Mouse (Mus musculus) intestine, embryonic 16.5 days (tissue): ENCODE results near the gene Pgm2. TPM values are rescaled to one million over a fixed set of nuclear protein-coding genes. Genes with fewer than 3 reads are reported as not detected.

Experiments used
- ATAC-seq: fragments of 200-750 bp; cut with Nextera tagmentation; 2 replicates; pipeline ENCODE4 v1.8.0; 2017; ENCODE audit warnings: moderate TSS enrichment, moderate library complexity
- H3K27ac ChIP-seq: fragments of 300-500 bp; sonication (generic); 2 replicates; pipeline ENCODE4 v1.5.1; 2014; ENCODE audit warnings: mild to moderate bottlenecking, low read length
- H3K27me3 ChIP-seq: fragments of 300-500 bp; sonication (generic); replicated peaks from 2 replicates; pipeline ENCODE4 v1.6.1; 2014; ENCODE audit warnings: low read length, control low read depth, mixed read lengths; ENCODE audit not compliant: control insufficient read depth, insufficient read depth
- H3K36me3 ChIP-seq: fragments of 300-500 bp; sonication (generic); 2 replicates; pipeline ENCODE4 v1.6.1; 2014; ENCODE audit warnings: low read length, control low read depth; ENCODE audit not compliant: control insufficient read depth, insufficient read depth
- H3K4me1 ChIP-seq: fragments of 300-500 bp; sonication (generic); 2 replicates; pipeline ENCODE4 v1.6.1; 2014; ENCODE audit warnings: low read length, control low read depth, mixed read lengths; ENCODE audit not compliant: control insufficient read depth, insufficient read depth
- H3K4me2 ChIP-seq: fragments of 300-500 bp; sonication (generic); 2 replicates; pipeline ENCODE4 v1.6.1; 2014; ENCODE audit warnings: low read depth, low read length, control low read depth
- H3K4me3 ChIP-seq: fragments of 300-500 bp; sonication (generic); 2 replicates; pipeline ENCODE4 v1.5.1; 2014; ENCODE audit warnings: mild to moderate bottlenecking, low read length
- H3K9ac ChIP-seq: fragments of 300-500 bp; sonication (generic); 2 replicates; pipeline ENCODE4 v1.6.1; 2014; ENCODE audit warnings: low read depth, low read length
- H3K9me3 ChIP-seq: fragments of 300-500 bp; sonication (generic); 2 replicates; pipeline ENCODE4 v1.6.1; 2016; ENCODE audit warnings: low read length, control low read depth; ENCODE audit not compliant: control insufficient read depth
- WGBS: fragments of 180-500 bp; shearing (Covaris S2); extraction: QIAGEN DNeasy Blood & Tissue Kit; methylation state at CpG from one replicate; pipeline ENCODE4 v1.1.7; 2014; 5-methylcytosine and 5-hydroxymethylcytosine counted together
- polyA plus RNA-seq: library from polyadenylated mRNA; unstranded; fragments of >200 nt; fragmentation: Nextera tagmentation; extraction: Ambion mirVana; gene quantifications from 2 replicates; pipeline ENCODE4 v1.2.1, GENCODE M21; 2015

Gene Pgm2
- polyA plus RNA-seq, 1 experiment from 2014 or later: 38.5 TPM

GRCm38 (mm10) chr5:64056210-64056609 lies 36.5 kb upstream of the Pgm2 start:
- 95% methylated on average over 6 of the region's 6 CpGs for WGBS
- Histone ChIP-seq H3K36me3 (no peaks in the 10 kb centered on the region), H3K4me2 (no peak overlapping the region), H3K4me3 (no peak overlapping the region), H3K4me1 (no peaks in the 10 kb centered on the region), H3K9ac (no peak overlapping the region), H3K27ac (no peak overlapping the region), H3K9me3 (no peaks in the 10 kb centered on the region), H3K27me3 (no peaks in the 10 kb centered on the region)
- ATAC-seq: no peak

GRCm38 (mm10) chr5:64060881-64061280 lies 31.9 kb upstream of the Pgm2 start:
- H3K9me3 ChIP-seq: no peaks in the 10 kb centered on the region
- H3K27ac ChIP-seq: no peak overlapping the region
- no peaks in the 10 kb centered on the region for H3K36me3 ChIP-seq
- H3K4me3 ChIP-seq: no peak overlapping the region
- H3K4me1 ChIP-seq: no peaks in the 10 kb centered on the region
- WGBS: 92% methylated on average over 8 of the region's 8 CpGs
- H3K4me2 ChIP-seq: no peak overlapping the region
- H3K9ac ChIP-seq: no peak overlapping the region
- ATAC-seq: no peak
- no peaks in the 10 kb centered on the region for H3K27me3 ChIP-seq

- H3K4me1 ChIP-seq: no peaks in the 10 kb centered on the region
- no peak for ATAC-seq
- H3K27ac ChIP-seq: no peak overlapping the region
- H3K4me3 ChIP-seq: no peak overlapping the region
- H3K9ac ChIP-seq: no peak overlapping the region
- no peaks in the 10 kb centered on the region for H3K27me3 ChIP-seq
- no peaks in the 10 kb centered on the region for H3K36me3 ChIP-seq
- H3K9me3 ChIP-seq: no peaks in the 10 kb centered on the region
- H3K4me2 ChIP-seq: no peak overlapping the region
- WGBS: 79% methylated on average over 7 of the region's 7 CpGs
Observed at GRCm38 (mm10) chr5:64061643-64062042, 31.1 kb upstream of the Pgm2 start.

- no peaks in the 10 kb centered on the region for H3K9me3 ChIP-seq
- H3K4me3 ChIP-seq: no peak overlapping the region
- H3K27me3 ChIP-seq: no peaks in the 10 kb centered on the region
- H3K4me2 ChIP-seq: no peak overlapping the region
- WGBS: 80% methylated on average over 4 of the region's 4 CpGs
- ATAC-seq: no peak
- H3K4me1 ChIP-seq: no peaks in the 10 kb centered on the region
- no peak overlapping the region for H3K27ac ChIP-seq
- no peak overlapping the region for H3K9ac ChIP-seq
- no peaks in the 10 kb centered on the region for H3K36me3 ChIP-seq
Observed at GRCm38 (mm10) chr5:64062882-64063621, 29.7 kb upstream of the Pgm2 start.

- no peak overlapping the region for H3K9ac ChIP-seq
- no peak overlapping the region for H3K4me3 ChIP-seq
- no peaks in the 10 kb centered on the region for H3K9me3 ChIP-seq
- 71% methylated on average over 11 of the region's 11 CpGs for WGBS
- no peak for ATAC-seq
- H3K27ac ChIP-seq: no peak overlapping the region
- no peaks in the 10 kb centered on the region for H3K4me1 ChIP-seq
- H3K4me2 ChIP-seq: no peak overlapping the region
- H3K27me3 ChIP-seq: no peaks in the 10 kb centered on the region
- H3K36me3 ChIP-seq: no peaks in the 10 kb centered on the region
Observed at GRCm38 (mm10) chr5:64063622-64064355, 29.0 kb upstream of the Pgm2 start.

- no peaks in the 10 kb centered on the region for H3K4me1 ChIP-seq
- no peaks in the 10 kb centered on the region for H3K36me3 ChIP-seq
- no peaks in the 10 kb centered on the region for H3K27me3 ChIP-seq
- WGBS: 73% methylated on average over 3 of the region's 3 CpGs
- no peak for ATAC-seq
- H3K27ac ChIP-seq: no peak overlapping the region
- H3K9ac ChIP-seq: no peak overlapping the region
- H3K4me2 ChIP-seq: no peak overlapping the region
- H3K9me3 ChIP-seq: no peaks in the 10 kb centered on the region
- no peak overlapping the region for H3K4me3 ChIP-seq
Observed at GRCm38 (mm10) chr5:64064401-64064800, 28.3 kb upstream of the Pgm2 start.

GRCm38 (mm10) chr5:64065497-64066046 lies 27.2 kb upstream of the Pgm2 start:
- Histone ChIP-seq H3K4me1 (no peaks in the 10 kb centered on the region), H3K27me3 (no peaks in the 10 kb centered on the region), H3K4me2 (no peak overlapping the region), H3K9ac (no peak overlapping the region), H3K36me3 (no peaks in the 10 kb centered on the region), H3K9me3 (no peaks in the 10 kb centered on the region), H3K4me3 (no peak overlapping the region), H3K27ac (no peak overlapping the region)
- WGBS: 72% methylated on average over 6 of the region's 6 CpGs
- peak; percentile 80 for ATAC-seq

GRCm38 (mm10) chr5:64066159-64066558 lies 26.6 kb upstream of the Pgm2 start:
- Histone ChIP-seq H3K9ac (no peak overlapping the region), H3K27me3 (no peaks in the 10 kb centered on the region), H3K9me3 (no peaks in the 10 kb centered on the region), H3K4me3 (no peak overlapping the region), H3K4me1 (no peaks in the 10 kb centered on the region), H3K4me2 (no peak overlapping the region), H3K36me3 (no peaks in the 10 kb centered on the region), H3K27ac (no peak overlapping the region)
- peak; percentile 49 for ATAC-seq
- WGBS: 54% methylated on average over 2 of the region's 2 CpGs

GRCm38 (mm10) chr5:64067576-64067975 lies 25.2 kb upstream of the Pgm2 start:
- no peak overlapping the region for H3K4me2 ChIP-seq
- H3K36me3 ChIP-seq: no peaks in the 10 kb centered on the region
- H3K9me3 ChIP-seq: no peaks in the 10 kb centered on the region
- no peaks in the 10 kb centered on the region for H3K4me1 ChIP-seq
- no peak for ATAC-seq
- H3K4me3 ChIP-seq: no peak overlapping the region
- WGBS: 82% methylated on average over 2 of the region's 2 CpGs
- H3K27ac ChIP-seq: no peak overlapping the region
- no peaks in the 10 kb centered on the region for H3K27me3 ChIP-seq
- H3K9ac ChIP-seq: no peak overlapping the region
